Mouse (Mus musculus) left cerebral cortex, adult 18-20 months (tissue): ENCODE data around the gene Tbc1d30. TPM values are rescaled to one million over a fixed set of nuclear protein-coding genes. Genes with fewer than 3 reads are reported as not detected.

Experiments used
- DNase-seq, 2 experiments: peaks; one replicate each; pipeline ENCODE4 v3.0.0; 2021 to 2022; ENCODE audit warnings: low spot score in 2 of 2, mixed read lengths in 1 of 2
- long read RNA-seq, 2 experiments: library from polyadenylated mRNA; stranded (forward); transcript quantifications; one replicate each; pipeline ENCODE4 v2.0.0; 2021
- total RNA-seq, 2 experiments: library from RNA; stranded (reverse); gene quantifications; 2 replicates each; pipeline ENCODE4 v1.2.3; 2021

The Tbc1d30 gene
- 10 to 100 TPM; 80.3 to 95.1 TPM for total RNA-seq
- long read RNA-seq, experiment 1, full-length matches to known transcripts, result 8 of 19 reads
- long read RNA-seq, experiment 1, partial matches to known transcripts, result 4 of 19 reads
- long read RNA-seq, experiment 1, other reads (novel, unspliced or antisense), result 7 of 19 reads
- long read RNA-seq, experiment 2, full-length matches to known transcripts, result 4 of 12 reads
- long read RNA-seq, experiment 2, partial matches to known transcripts, result 0 of 12 reads
- long read RNA-seq, experiment 2, other reads (novel, unspliced or antisense), result 8 of 12 reads

GRCm38 (mm10) chr10:121351066-121351581, at the start of gene Tbc1d30:
Gene Tbc1d30, minus strand, starts transcription at chr10:121351278.
- DNase-seq, result no peak

- DNase-seq, result no peak
Observed at GRCm38 (mm10) chr10:121398599-121398998, 47.5 kb upstream of the Tbc1d30 start.

GRCm38 (mm10) chr10:121395542-121396176, 44.6 kb upstream of the Tbc1d30 start:
- DNase-seq, result no peak

GRCm38 (mm10) chr10:121394789-121395325, 43.8 kb upstream of the Tbc1d30 start:
- no peak for DNase-seq

- no peak for DNase-seq
Observed at GRCm38 (mm10) chr10:121394270-121394669, 43.2 kb upstream of the Tbc1d30 start.

GRCm38 (mm10) chr10:121391901-121392300, 40.8 kb upstream of the Tbc1d30 start:
- no peak for DNase-seq

- no peak for DNase-seq
Observed at GRCm38 (mm10) chr10:121390602-121391001, 39.5 kb upstream of the Tbc1d30 start.

- DNase-seq, result no peak
Observed at GRCm38 (mm10) chr10:121386347-121386746, 35.3 kb upstream of the Tbc1d30 start.

GRCm38 (mm10) chr10:121385695-121386094, 34.6 kb upstream of the Tbc1d30 start:
- no peak for DNase-seq

- DNase-seq, result no peak
Observed at GRCm38 (mm10) chr10:121384710-121385109, 33.6 kb upstream of the Tbc1d30 start.

- no peak for DNase-seq
Observed at GRCm38 (mm10) chr10:121381280-121381679, 30.2 kb upstream of the Tbc1d30 start.

- no peak for DNase-seq
Observed at GRCm38 (mm10) chr10:121379387-121379786, 28.3 kb upstream of the Tbc1d30 start.

GRCm38 (mm10) chr10:121376530-121377271, 25.6 kb upstream of the Tbc1d30 start:
- DNase-seq, result no peak

GRCm38 (mm10) chr10:121375649-121376493, 24.8 kb upstream of the Tbc1d30 start:
- no peak for DNase-seq

- no peak for DNase-seq
Observed at GRCm38 (mm10) chr10:121374693-121375620, 23.9 kb upstream of the Tbc1d30 start.

GRCm38 (mm10) chr10:121374013-121374412, 22.9 kb upstream of the Tbc1d30 start:
- DNase-seq, result no peak

- no peak for DNase-seq
Observed at GRCm38 (mm10) chr10:121370777-121371176, 19.7 kb upstream of the Tbc1d30 start.

GRCm38 (mm10) chr10:121368783-121369465, 17.8 kb upstream of the Tbc1d30 start:
- DNase-seq, result no peak

- no peak for DNase-seq
Observed at GRCm38 (mm10) chr10:121367780-121368179, 16.7 kb upstream of the Tbc1d30 start.
